Mouse (Mus musculus) CH12.LX (cell line): ENCODE measurements around the gene Scarb2.

Experiments
- MXI1 ChIP-seq: IDR thresholded peaks from 2 replicates; pipeline ENCODE4 v1.6.1; 2011; ENCODE audit warnings: mild to moderate bottlenecking, low read depth, low read length, improper control_type of control experiment
- POLR2AphosphoS2 ChIP-seq: IDR thresholded peaks from 2 replicates; pipeline ENCODE4 v1.6.1; 2011; ENCODE audit warnings: low read depth, low read length, improper control_type of control experiment

DNA sequence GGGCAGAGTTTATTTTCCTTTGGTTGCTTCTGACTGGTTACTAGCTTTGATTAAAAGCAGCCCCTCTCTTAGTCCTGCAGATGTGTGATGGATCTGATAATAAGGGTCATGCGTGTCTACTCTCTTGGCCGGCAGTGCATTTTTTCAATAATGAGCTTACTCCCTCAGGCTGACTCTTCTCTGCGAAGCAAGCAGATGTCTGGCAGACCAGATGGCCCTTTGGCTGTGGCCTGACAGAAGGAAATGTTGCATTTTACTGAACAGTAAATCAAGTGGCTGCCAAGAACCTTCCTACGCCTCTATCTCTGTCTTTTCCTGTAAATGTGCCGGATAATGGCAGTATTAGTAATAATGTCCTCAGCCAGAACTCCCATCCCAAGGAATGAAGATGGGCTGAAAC, 8.0 kb downstream of the Scarb2 start:
- TF ChIP-seq MXI1 (no peak), POLR2AphosphoS2 (no peak)
